Mouse (Mus musculus) erythroblast, embryonic 14.5 days (primary cell): ENCODE results near the gene Ypel2.

Experiments used
- GATA1 ChIP-seq: IDR thresholded peaks from 2 replicates; pipeline ENCODE4 v1.6.1; 2012; ENCODE audit warnings: low read length, inconsistent platforms, mixed read lengths
- TAL1 ChIP-seq: IDR thresholded peaks from 3 replicates; pipeline ENCODE4 v1.6.1; 2012; ENCODE audit warnings: low read length, inconsistent platforms, mixed read lengths

DNA sequence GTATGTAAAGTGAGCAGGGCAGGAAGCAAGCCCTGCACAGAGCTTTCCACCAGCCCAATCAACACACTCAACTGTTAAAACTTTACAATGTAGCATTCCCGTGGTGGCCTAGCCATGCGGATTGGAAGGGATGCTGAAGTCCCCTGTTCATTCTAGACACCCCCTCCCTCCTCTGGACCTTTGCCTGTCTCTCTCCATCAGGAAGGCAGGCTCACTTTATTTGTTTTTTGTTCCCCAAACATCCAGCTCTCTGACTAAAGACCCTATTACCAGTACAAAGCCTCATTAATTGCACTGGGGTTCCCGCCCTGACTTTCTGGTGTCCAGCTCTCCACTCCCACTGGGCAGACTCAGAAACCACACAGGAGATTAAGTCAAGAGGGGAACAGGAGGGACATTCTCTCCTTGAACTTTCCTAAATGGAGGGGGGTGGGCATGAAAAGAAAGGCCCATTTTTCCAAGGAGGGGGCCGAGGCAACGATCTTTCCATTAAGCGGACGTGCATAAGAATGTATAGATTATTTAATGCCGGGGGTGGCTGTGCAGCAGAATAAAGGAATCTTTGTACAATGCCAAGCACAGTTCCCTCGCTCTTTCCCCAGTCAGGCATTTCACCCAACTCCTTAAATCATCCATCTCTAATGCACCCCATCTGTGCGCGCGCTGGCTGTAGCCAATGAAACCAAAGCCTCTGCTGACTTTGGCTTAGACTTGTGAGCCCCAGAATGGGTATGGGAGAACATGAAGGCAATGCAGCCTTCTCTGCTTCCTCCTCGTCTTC, 24.3 kb downstream of the Ypel2 start:
- TF ChIP-seq TAL1 (no peak), GATA1 (no peak)
